Mouse (Mus musculus): ENCODE measurements around the gene Scgb1b2. TPM values are rescaled to one million over a fixed set of nuclear protein-coding genes. Genes with fewer than 3 reads are reported as not detected.

Gene Scgb1b2
- polyA plus RNA-seq (2014; fragmentation: Illumina TruSeq; extraction: RNeasy Lipid Tissue Mini Kit (QIAGEN cat#74804); ENCODE audit: low read depth, low replicate concordance): not detected

DNA sequence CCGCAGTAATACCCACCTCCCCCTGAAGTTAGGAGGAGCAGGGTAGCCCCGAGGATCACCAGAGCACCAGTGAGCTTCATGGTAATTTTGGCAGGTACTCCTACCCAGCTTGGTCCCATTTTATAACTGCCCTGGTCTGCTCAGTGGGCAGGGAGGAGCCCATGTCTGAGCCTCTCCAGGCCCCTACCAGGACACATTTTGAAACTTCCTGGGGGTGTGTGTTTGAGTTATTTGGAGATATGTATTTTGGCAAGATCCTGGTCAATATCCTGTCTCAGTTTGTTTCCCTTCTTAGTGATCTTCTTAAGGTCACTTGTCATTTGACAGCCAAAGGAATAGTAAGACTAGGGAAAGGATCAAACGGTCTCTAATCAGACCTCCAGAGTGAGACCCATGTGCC, at the start of gene Scgb1b2:
Gene Scgb1b2, minus strand, starts transcription at position 101 of the 400 bp plus-strand sequence.

DNA sequence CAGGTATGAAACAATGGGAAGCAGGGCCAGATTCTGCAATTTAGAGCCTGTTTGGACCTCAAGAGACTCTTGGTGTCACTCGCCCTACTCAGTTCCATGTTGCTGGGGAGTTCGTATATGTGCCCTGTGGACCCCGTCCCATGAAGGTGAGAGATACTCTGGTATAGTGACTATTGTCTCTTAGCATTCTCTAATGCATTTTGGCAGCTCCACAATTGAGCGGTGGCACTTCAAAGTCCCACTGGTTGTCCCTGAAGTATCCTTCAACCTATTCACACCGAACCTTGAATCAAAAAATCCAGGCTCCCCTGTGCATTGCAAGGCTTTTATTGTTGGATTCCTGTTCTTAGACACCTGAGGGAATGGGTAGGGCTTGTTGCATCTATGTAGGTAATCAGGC, 1.4 kb downstream of the Scgb1b2 start, which contains the start of gene Scgb2b2:
Gene Scgb2b2, plus strand, starts transcription at position 301 of the 400 bp plus-strand sequence.

Other genes starting within 250 kb of the Scgb1b2 start
- gene Fxyd5, start 249.3 kb downstream of the Scgb1b2 start, polyA plus RNA-seq (2014; fragmentation: Illumina TruSeq; extraction: RNeasy Lipid Tissue Mini Kit (QIAGEN cat#74804); ENCODE audit: low read depth, low replicate concordance): 43.3 TPM
- gene Fxyd7, start 240.4 kb downstream of the Scgb1b2 start, polyA plus RNA-seq (2014; fragmentation: Illumina TruSeq; extraction: RNeasy Lipid Tissue Mini Kit (QIAGEN cat#74804); ENCODE audit: low read depth, low replicate concordance): 2.0 TPM
- gene Fxyd1, start 234.6 kb downstream of the Scgb1b2 start, polyA plus RNA-seq (2014; fragmentation: Illumina TruSeq; extraction: RNeasy Lipid Tissue Mini Kit (QIAGEN cat#74804); ENCODE audit: low read depth, low replicate concordance): 1,227 TPM
- gene Lgi4, start 232.5 kb downstream of the Scgb1b2 start, polyA plus RNA-seq (2014; fragmentation: Illumina TruSeq; extraction: RNeasy Lipid Tissue Mini Kit (QIAGEN cat#74804); ENCODE audit: low read depth, low replicate concordance): 5.1 TPM
- gene Fxyd3, start 215.1 kb downstream of the Scgb1b2 start, polyA plus RNA-seq (2014; fragmentation: Illumina TruSeq; extraction: RNeasy Lipid Tissue Mini Kit (QIAGEN cat#74804); ENCODE audit: low read depth, low replicate concordance): 4.2 TPM
- gene Hpn, start 176.5 kb downstream of the Scgb1b2 start, polyA plus RNA-seq (2014; fragmentation: Illumina TruSeq; extraction: RNeasy Lipid Tissue Mini Kit (QIAGEN cat#74804); ENCODE audit: low read depth, low replicate concordance): 2.8 TPM
- gene Scn1b, start 164.8 kb downstream of the Scgb1b2 start, polyA plus RNA-seq (2014; fragmentation: Illumina TruSeq; extraction: RNeasy Lipid Tissue Mini Kit (QIAGEN cat#74804); ENCODE audit: low read depth, low replicate concordance): 16.1 TPM
- 43.0 TPM for gene Gramd1a, start 135.9 kb downstream of the Scgb1b2 start, polyA plus RNA-seq (2014; fragmentation: Illumina TruSeq; extraction: RNeasy Lipid Tissue Mini Kit (QIAGEN cat#74804); ENCODE audit: low read depth, low replicate concordance)
- not detected for gene Scgb2b2, start 1.3 kb downstream of the Scgb1b2 start, polyA plus RNA-seq (2014; fragmentation: Illumina TruSeq; extraction: RNeasy Lipid Tissue Mini Kit (QIAGEN cat#74804); ENCODE audit: low read depth, low replicate concordance)
- gene Scgb2b3, start 70.3 kb upstream of the Scgb1b2 start, polyA plus RNA-seq (2014; fragmentation: Illumina TruSeq; extraction: RNeasy Lipid Tissue Mini Kit (QIAGEN cat#74804); ENCODE audit: low read depth, low replicate concordance): not detected
- gene Scgb1b3, start 83.8 kb upstream of the Scgb1b2 start, polyA plus RNA-seq (2014; fragmentation: Illumina TruSeq; extraction: RNeasy Lipid Tissue Mini Kit (QIAGEN cat#74804); ENCODE audit: low read depth, low replicate concordance): not detected

All from heart, adult 10 weeks (tissue).